Mouse (Mus musculus): Measurements from ENCODE around the gene Sgsm1.

Gene Sgsm1

DNA sequence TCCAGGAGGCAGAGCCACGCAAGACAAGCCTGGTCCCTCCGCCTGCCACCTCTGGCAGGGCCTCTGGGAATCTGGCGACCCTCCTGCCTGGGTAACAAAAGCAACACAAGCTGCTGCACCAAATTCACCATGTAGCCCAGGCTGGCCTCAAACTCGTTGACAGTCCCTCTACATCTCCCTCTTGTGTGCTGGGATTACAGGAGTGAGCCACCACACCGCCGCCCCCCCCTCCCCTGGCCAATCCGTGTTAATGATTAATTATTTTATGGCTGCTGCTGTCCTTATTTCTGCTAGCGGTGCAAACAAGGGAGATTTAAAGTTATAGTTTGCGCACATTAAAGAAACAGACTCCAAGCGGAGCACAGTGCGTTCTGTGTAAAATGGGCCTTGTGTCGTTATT, 93.5 kb downstream of the Sgsm1 start:
- no peak for DNase-seq (ENCODE audit: low read depth, low spot score)

DNA sequence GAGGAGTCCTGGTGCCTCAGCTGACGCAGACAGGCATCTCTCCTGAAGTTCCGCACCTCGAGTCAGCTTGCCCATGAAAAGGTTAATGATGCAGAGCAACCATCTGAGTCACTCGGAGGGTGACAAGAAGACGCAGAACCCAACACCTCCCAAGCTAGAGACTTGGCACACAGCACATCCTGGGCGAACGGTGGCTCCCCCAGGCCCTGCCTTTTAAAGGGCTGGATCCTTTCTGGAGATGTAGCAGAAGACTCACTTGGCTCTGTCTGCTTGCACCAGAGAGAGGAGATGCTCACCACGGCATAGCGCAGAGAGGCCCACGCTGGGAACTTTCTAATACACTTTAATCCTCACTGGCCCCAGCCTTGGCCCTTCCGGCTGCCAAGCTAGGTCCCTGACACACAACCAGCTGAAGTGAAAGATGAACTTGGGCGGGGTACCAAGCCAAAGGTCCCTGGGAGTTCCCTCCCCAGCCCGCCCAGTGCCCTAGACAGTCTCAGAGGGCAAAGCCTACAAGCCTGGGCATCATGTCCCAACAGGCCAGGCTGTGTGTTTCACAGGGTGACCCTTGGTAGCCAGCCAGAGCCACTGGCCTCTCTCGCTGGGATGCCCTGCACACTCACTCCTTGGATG, 94.1 kb downstream of the Sgsm1 start:
- DNase-seq (ENCODE audit: low read depth, low spot score): no peak

DNA sequence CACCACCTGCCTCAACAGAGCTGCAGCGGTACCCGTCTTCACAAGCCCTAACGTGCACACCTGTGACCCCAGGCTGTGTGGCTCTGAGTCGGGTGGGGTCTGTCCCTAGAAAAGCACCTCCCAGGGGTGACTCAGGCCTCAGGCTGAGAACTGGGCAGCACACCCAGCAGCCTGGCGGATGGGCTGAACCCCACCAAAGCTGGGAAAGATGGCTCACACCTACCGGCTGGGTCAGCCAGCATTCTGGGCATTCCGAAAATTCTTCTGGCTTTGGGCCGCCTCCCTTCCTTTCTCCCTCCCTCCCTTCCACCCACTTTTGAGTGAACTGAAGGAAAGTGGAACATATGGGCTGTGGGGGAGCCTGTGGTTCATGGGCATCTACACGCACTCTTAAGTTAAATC, 95.0 kb downstream of the Sgsm1 start:
- DNase-seq (ENCODE audit: low read depth, low spot score): no peak

DNA sequence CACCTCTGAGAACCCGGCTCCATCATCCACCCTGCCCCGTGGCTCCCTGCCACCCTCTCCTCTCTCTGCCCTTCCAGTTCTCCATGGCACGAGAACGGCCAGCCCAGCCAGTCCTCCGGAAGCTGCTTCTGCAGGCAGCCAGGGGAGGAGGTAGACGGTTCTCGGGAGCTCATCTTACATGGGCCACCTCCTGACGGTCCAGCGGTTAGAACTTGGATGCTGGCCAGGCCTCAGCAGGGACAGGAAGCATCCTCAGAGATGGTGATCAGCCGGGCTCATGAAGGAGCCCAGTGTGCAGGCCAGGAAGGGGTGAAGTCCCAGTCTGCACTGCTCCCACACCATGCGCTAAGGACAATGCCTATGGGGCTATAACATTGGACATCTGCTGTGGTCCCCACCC, 96.1 kb downstream of the Sgsm1 start:
- no peak for DNase-seq (ENCODE audit: low read depth, low spot score)

- no peak for DNase-seq (ENCODE audit: low read depth, low spot score)
These were observed 96.5 kb downstream of the Sgsm1 start for GRCm38 (mm10) chr5:113214041-113214440.

DNA sequence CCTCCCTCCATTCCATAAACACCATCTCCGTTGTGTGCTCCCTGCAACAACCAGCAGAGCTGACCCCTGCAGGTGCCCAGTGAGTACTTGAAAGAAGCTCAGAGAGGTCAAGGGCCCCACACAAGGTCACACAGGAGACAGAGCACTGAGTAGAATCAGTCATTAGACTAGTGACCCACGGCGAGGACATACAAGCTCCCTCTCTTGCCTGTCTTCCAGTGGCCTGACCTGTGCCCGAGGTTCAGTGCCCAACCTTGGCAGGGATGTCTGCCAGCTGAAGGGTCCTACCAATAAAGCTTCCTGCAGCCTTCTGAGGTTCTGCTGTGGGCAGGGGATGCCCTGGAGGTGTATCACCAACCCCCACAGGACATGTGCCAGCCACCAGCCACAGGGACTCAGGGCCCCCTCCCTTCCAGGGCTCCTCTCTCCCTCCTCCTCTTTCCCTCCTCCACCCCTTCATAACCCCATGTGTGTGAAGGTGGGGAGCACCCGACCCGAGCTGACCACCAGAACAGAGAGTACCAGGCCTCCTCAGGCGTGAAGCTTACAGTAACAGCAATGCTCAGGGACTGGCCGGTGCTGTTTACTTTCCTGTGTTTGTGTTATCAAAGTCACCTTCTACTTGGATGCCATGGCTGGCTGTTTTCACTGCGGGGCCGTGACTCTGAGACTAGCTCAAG, 98.3 kb downstream of the Sgsm1 start:
- DNase-seq (ENCODE audit: low read depth, low spot score): no peak

DNA sequence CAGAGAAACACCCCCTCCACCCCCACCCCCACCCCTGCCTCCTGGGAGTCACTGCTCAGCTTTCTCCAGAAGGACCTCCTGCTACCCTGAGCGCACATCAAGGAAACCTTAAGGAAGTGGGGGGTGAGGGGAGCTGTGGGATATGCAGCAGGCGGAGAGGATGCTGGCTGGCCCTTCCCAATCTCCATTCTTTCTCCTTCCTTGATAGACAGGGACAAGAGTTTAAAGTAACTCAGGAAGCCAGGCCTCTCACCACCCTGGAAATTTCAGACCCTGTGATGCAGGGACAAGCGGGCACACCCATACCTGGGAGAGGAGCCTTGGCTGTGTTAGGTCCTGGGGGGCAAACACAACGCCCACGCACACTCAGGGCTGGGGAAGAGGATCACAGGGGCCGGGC, 100.3 kb downstream of the Sgsm1 start:
- DNase-seq (ENCODE audit: low read depth, low spot score): no peak

- no peak for DNase-seq (ENCODE audit: low read depth, low spot score)
These were observed 100.7 kb downstream of the Sgsm1 start for GRCm38 (mm10) chr5:113209898-113210297.

GRCm38 (mm10) chr5:113209401-113209750, 101.2 kb downstream of the Sgsm1 start:
- DNase-seq (ENCODE audit: low read depth, low spot score): no peak

DNA sequence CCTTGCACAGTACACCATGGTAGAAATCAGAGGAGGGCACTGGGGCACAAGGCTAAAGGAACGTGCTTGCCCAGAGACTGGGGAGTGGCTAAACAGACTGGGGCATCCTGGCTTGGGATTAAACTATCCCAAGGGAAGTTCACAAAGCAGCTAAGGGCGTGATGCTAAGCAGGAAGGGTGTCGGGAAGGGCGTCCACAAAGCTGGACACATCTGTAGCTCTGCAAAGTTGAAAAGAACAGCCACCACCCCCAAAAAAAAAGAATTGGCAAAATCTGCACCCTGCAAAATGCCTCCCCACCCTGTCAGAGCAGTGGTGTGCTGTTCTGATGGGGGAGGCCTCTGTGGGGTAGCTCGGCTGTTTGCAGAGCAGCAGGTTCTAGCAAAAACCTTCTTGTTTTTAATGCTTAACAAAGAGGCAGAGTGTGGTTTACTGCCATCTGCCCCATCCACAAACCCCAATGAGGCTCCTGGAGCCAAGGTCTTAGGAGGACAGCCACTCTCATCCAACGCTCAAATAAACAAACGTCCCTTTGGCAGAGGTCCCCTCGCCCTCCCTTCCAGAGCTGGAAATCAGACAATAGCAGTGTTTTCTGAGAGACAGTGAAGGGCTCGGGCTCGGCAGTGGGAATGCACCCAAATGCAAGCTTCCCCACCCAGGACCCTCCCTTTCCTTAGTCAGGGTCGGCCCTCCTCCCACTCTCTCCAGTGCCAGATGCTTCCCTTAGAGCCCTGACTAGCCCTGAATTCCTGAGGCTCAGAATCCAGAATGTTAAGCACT, 101.8 kb downstream of the Sgsm1 start:
- peak; percentile 43 for DNase-seq (ENCODE audit: low read depth, low spot score)

DNA sequence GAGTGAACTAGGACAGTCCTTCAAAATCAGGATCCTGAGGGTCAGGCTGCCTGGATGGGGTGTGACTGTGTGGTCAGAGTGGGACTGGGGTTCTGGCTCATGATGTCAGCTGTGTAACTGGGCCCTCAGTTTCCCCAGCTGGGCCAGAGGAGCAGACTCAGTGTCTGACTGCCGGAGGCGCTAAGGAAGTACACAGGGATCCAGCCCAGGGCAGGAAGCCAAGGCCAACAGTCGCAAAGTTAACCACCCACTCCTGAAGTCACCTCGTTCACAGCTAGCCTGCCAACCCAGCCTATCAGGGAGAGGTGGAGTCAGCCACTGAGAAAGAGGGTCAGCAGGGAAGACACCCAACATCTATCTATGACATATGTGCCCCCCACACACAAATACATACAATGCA, 102.5 kb downstream of the Sgsm1 start:
- DNase-seq (ENCODE audit: low read depth, low spot score): no peak

DNA sequence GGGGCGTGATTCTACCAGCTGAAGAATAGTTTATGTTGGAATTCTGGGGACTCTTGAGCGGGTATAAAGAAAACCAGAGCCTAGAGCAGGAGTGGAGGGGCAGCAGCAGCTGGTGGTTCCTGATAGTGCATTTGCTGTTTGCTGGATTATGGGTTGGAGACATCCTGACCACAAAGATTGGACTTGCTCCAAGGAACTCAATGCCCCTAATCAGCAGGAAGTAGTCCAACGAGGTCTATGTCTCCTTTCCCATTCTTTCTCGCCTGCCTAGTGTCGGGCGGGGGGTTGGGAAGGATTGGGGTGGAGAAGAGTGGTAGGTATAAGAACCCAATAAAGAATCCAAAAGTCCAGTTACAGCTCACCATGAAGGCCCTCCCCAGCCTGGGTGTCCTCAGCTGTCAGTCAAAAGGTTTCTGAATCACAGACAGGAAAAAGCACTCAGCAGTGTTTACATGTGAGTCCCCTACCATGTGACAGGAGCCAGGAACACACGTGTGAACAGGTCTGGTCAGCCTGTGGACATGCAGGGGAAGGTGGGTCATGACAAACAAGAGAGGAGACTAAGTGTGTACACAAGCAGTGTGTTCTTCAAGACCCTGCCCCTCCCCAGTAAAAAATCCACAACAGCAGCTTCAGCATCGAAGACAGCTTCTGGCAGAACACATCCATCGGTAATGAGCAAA, 103.8 kb downstream of the Sgsm1 start:
- no peak for DNase-seq (ENCODE audit: low read depth, low spot score)

DNA sequence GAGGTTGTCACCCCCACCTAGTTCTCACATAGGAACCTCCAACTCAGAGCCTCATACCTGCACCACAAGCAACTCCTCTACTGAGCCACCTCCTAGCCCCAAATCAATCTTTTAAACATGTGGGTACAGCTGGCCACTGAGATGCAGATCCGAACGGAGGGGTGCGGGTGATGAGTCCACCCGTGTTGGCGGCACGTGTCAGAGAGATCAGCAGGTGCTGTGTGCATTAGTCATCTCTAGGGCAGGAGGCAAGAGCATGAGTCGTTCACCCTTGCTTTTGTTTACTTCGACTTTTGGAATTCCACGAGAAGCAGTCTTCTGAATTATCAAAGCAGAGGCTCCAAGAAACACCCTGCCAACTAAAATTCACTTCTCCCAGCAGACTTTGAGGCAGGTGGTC, 106.4 kb downstream of the Sgsm1 start:
- no peak for DNase-seq (ENCODE audit: low read depth, low spot score)

DNA sequence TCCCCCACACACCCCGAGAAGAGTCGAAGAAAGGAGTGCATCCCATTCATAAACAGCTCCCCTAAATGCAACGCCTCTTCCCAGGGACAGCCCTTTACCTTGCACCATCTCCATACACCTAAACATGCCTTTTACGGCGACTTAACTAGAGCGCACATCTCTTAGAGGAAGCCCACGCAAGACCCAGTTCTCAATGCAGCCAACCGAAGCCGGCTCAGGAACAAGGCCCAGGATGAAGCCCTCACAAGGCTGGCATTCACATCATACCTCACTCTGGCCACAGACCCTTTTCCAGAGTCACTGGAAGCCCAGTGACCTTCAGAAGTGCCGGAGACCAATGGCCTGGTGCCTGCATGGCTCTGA, 110.8 kb downstream of the Sgsm1 start:
- no peak for DNase-seq (ENCODE audit: low read depth, low spot score)

DNA sequence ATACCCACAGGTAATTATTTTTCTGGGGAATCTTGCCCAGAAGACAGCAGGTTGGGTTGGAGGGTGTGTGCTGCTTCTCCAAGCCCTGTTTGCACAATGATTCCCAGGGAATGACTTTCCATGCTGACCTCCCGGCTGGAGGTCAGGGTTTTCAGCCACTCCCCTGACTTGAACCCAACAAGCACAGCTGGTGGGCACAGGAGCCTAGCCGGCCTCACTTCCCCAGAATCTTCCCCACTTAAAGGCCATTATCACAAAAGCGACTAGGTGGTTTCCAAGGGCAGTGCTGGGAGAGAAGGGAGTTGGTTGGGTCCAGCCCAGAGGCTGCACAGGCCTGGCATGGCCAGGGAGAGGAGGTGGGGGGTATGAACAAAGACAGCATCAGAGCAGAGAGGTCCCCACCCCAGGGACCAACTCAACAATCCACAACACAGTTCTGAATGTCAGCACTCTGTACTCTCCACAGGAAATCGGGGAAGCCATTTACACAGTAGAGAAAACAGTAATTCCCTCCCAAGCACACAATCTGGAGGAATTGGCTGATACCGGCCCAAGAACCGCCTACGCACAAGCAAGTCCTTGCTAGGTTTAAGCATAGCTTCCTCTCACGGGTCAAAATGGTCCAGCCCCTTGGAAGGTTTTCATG, 111.3 kb downstream of the Sgsm1 start:
- no peak for DNase-seq (ENCODE audit: low read depth, low spot score)

- DNase-seq (ENCODE audit: low read depth, low spot score): no peak
These were observed 113.4 kb downstream of the Sgsm1 start for GRCm38 (mm10) chr5:113196916-113197794.

- DNase-seq (ENCODE audit: low read depth, low spot score): no peak
These were observed 114.7 kb downstream of the Sgsm1 start for GRCm38 (mm10) chr5:113195907-113196306.

GRCm38 (mm10) chr5:113195451-113195850, 115.1 kb downstream of the Sgsm1 start:
- DNase-seq (ENCODE audit: low read depth, low spot score): peak; percentile 59

DNA sequence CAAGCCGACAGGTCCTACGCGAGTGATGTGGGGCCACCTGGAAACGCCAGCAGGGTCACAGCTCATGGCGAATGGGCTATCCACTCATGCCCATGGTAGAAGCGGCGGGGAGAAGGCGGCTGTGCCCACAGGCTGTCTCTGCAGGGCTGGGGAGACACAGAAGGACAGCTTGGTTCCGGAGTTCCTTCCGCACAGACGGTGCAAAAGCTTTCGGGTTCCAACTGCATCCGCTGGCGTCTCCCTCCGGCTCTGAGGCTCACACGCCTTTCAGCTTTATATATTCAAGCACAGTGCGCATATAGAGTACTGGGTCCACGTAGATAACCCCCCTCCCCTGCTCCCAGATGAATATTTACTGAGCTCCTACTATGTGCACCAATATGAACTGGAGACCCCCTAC, 116.8 kb downstream of the Sgsm1 start:
- DNase-seq (ENCODE audit: low read depth, low spot score): peak; percentile 42
